Mouse (Mus musculus): ENCODE data around the gene Lrrn4cl. TPM values are rescaled to one million over a fixed set of nuclear protein-coding genes. Genes with fewer than 3 reads are reported as not detected.

The Lrrn4cl gene
- polyA plus RNA-seq, 1 experiment from 2014 or later, result 3.5 TPM

- WGBS, result 19% methylated on average over 15 of the region's 15 CpGs
- no peaks in the 10 kb centered on the region for H3K27me3 ChIP-seq
- ATAC-seq (ENCODE audit: insufficient number of reproducible peaks, low FRiP score, low TSS enrichment, low read depth), result no peak
Observed at GRCm38 (mm10) chr19:8838041-8838730, 12.4 kb upstream of the Lrrn4cl start.

GRCm38 (mm10) chr19:8839103-8839907, 11.3 kb upstream of the Lrrn4cl start, which contains the start of gene Gng3:
Gene Gng3, minus strand, starts transcription at chr19:8839194.
- H3K36me3 ChIP-seq, result peaks cover 14% of the 10 kb centered on the region
- H3K4me2 ChIP-seq (replicated peaks), result peak within 1 kb of the TSS; percentile 88
- 55% methylated on average over 11 of the region's 11 CpGs for WGBS
- no peaks in the 10 kb centered on the region for H3K9me3 ChIP-seq (replicated peaks)
- ATAC-seq (ENCODE audit: insufficient number of reproducible peaks, low FRiP score, low TSS enrichment, low read depth), result no peak
- peak within 1 kb of the TSS; percentile 98 for H3K27ac ChIP-seq (replicated peaks)
- no peaks in the 10 kb centered on the region for H3K27me3 ChIP-seq
- peaks cover 32% of the 10 kb centered on the region for H3K4me1 ChIP-seq
- H3K9ac ChIP-seq, result peak within 1 kb of the TSS; percentile 80
- H3K4me3 ChIP-seq (replicated peaks), result peak within 1 kb of the TSS; percentile 61

More at GRCm38 (mm10) chr19:8838041-8838730, 12.4 kb upstream of the Lrrn4cl start:
- Histone ChIP-seq H3K9ac (peak overlapping the region; percentile 80), H3K9me3 (replicated peaks) (no peaks in the 10 kb centered on the region), H3K4me2 (replicated peaks) (peak overlapping the region; percentile 88), H3K27ac (replicated peaks) (peak overlapping the region; percentile 98), H3K36me3 (peaks cover 25% of the 10 kb centered on the region), H3K4me1 (peaks cover 32% of the 10 kb centered on the region), H3K4me3 (replicated peaks) (peak overlapping the region; percentile 61)

DNA sequence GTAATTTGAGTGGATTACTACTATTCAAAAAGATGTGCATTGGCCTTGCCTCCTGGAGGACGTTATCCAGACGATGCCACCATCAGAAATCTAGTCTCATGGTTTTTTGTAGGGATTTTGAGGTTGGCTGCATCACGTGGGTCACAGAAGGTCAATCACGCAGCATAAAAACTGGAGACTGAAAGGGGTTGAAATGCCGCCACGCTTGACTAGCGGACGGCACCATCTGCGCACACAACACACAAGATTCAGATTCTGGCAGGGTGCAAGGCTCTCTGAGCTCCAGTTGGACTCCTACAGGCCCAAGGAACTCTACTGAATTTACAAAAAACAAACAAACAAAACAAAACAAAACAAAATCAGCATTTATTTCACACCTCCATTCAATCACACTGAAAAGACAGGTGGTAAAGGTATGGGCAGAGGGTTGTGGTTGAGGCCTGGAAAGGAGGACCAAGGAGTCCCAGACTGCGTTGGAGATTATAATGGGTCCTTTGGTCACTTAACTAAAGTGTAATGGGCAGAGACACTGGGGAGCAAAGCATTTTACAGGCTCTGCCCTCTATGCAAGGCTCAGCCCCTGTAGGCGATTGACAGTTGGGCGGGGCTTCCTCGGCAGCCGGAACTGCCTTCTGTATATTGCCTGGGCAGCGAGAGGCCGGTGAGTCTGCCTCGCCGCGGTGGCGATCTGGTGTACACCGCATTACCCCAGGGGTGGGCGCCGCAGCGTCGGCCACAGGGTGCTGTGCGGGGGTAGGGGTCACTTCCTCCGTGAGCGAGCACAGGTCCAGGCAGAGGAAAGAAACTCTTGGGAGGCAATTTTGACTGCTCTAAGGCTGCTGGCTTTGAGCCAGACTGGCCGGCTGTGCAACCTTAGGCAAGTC, 10.4 kb upstream of the Lrrn4cl start:
- peaks cover 32% of the 10 kb centered on the region for H3K4me1 ChIP-seq
- no peaks in the 10 kb centered on the region for H3K9me3 ChIP-seq (replicated peaks)
- H3K36me3 ChIP-seq, result peaks cover 6% of the 10 kb centered on the region
- peak overlapping the region; percentile 45 for H3K4me3 ChIP-seq (replicated peaks)
- H3K4me2 ChIP-seq (replicated peaks), result peak overlapping the region; percentile 73
- H3K27me3 ChIP-seq, result no peaks in the 10 kb centered on the region
- WGBS, result 24% methylated on average over 29 of the region's 29 CpGs
- ATAC-seq (ENCODE audit: insufficient number of reproducible peaks, low FRiP score, low TSS enrichment, low read depth), result peak; percentile 56
- H3K9ac ChIP-seq, result peak overlapping the region; percentile 54
- no peak overlapping the region for H3K27ac ChIP-seq (replicated peaks)

DNA sequence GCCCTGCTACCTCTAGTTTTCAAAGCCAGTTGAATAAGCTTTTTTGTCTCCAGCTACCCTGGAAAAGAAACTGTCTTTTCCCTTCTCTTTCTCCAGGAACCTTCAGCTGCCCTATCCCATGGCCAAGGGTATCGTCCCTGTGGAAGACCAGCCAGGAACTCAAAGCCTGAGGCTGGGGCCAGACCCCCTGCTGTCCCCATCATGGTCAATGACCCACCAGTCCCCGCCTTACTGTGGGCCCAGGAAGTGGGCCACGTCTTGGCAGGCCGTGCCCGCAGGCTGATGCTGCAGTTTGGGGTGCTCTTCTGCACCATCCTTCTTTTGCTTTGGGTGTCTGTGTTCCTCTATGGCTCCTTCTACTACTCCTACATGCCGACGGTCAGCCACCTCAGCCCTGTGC, 9.6 kb upstream of the Lrrn4cl start:
- peak overlapping the region; percentile 54 for H3K9ac ChIP-seq

GRCm38 (mm10) chr19:8842961-8843360, 7.6 kb upstream of the Lrrn4cl start:
- no peak overlapping the region for H3K9ac ChIP-seq
- H3K27ac ChIP-seq (replicated peaks), result no peak overlapping the region
- 83% methylated on average over 6 of the region's 6 CpGs for WGBS
- no peak overlapping the region for H3K4me2 ChIP-seq (replicated peaks)
- no peaks in the 10 kb centered on the region for H3K27me3 ChIP-seq
- no peak for ATAC-seq (ENCODE audit: insufficient number of reproducible peaks, low FRiP score, low TSS enrichment, low read depth)
- H3K4me3 ChIP-seq (replicated peaks), result no peak overlapping the region
- H3K36me3 ChIP-seq, result peaks cover 23% of the 10 kb centered on the region
- peaks cover 31% of the 10 kb centered on the region for H3K4me1 ChIP-seq
- H3K9me3 ChIP-seq (replicated peaks), result no peaks in the 10 kb centered on the region

More for the DNA sequence above, 9.6 kb upstream of the Lrrn4cl start:
- peak overlapping the region; percentile 45 for H3K4me3 ChIP-seq (replicated peaks)
- 93% methylated on average over 7 of the region's 7 CpGs for WGBS
- no peak overlapping the region for H3K27ac ChIP-seq (replicated peaks)
- H3K36me3 ChIP-seq, result peaks cover 4% of the 10 kb centered on the region
- peak overlapping the region; percentile 73 for H3K4me2 ChIP-seq (replicated peaks)
- ATAC-seq (ENCODE audit: insufficient number of reproducible peaks, low FRiP score, low TSS enrichment, low read depth), result no peak
- no peaks in the 10 kb centered on the region for H3K27me3 ChIP-seq
- no peaks in the 10 kb centered on the region for H3K9me3 ChIP-seq (replicated peaks)
- peaks cover 32% of the 10 kb centered on the region for H3K4me1 ChIP-seq

- no peak overlapping the region for H3K4me2 ChIP-seq (replicated peaks)
- no peaks in the 10 kb centered on the region for H3K27me3 ChIP-seq
- H3K9me3 ChIP-seq (replicated peaks), result no peaks in the 10 kb centered on the region
- H3K36me3 ChIP-seq, result peaks cover 28% of the 10 kb centered on the region
- H3K9ac ChIP-seq, result no peak overlapping the region
- H3K4me1 ChIP-seq, result peaks cover 16% of the 10 kb centered on the region
- peak overlapping the region; percentile 56; the same call in 1 of the 2 replicates for H3K27ac ChIP-seq (replicated peaks)
- no peak for ATAC-seq (ENCODE audit: insufficient number of reproducible peaks, low FRiP score, low TSS enrichment, low read depth)
- WGBS, result 48% methylated on average over 5 of the region's 5 CpGs
- H3K4me3 ChIP-seq (replicated peaks), result no peak overlapping the region
Observed at GRCm38 (mm10) chr19:8844371-8845129, 6.0 kb upstream of the Lrrn4cl start.

GRCm38 (mm10) chr19:8848356-8848755, 2.2 kb upstream of the Lrrn4cl start:
- H3K27ac ChIP-seq (replicated peaks), result no peak overlapping the region
- no peak overlapping the region for H3K9ac ChIP-seq
- H3K9me3 ChIP-seq (replicated peaks), result no peaks in the 10 kb centered on the region
- H3K36me3 ChIP-seq, result peaks cover 28% of the 10 kb centered on the region
- H3K4me3 ChIP-seq (replicated peaks), result no peak overlapping the region
- H3K4me2 ChIP-seq (replicated peaks), result no peak overlapping the region
- WGBS, result 70% methylated on average over 5 of the region's 5 CpGs
- ATAC-seq (ENCODE audit: insufficient number of reproducible peaks, low FRiP score, low TSS enrichment, low read depth), result no peak
- no peaks in the 10 kb centered on the region for H3K27me3 ChIP-seq
- H3K4me1 ChIP-seq, result peaks cover 11% of the 10 kb centered on the region

DNA sequence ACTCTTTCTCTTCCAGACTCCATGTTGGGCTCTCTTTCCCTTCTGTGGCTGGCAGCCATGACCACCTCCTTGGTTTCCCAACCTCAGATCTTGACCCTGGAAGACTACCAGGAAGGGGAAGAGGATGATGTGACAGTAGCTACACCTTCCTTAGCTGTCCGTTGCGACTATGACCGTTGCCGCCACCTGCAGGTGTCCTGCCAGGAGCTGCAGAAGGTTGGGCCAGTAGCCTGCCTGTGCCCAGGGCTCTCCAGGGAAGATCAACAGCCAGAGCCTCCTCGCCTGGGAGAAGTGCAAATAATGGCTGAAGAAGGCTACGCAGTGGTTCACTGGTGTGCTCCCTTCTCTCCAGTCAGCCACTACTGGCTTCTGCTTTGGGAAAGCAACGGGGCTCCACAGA, 1.1 kb downstream of the Lrrn4cl start:
- no peak for ATAC-seq (ENCODE audit: insufficient number of reproducible peaks, low FRiP score, low TSS enrichment, low read depth)
- H3K9ac ChIP-seq, result no peak overlapping the region
- WGBS, result 65% methylated on average over 7 of the region's 7 CpGs

GRCm38 (mm10) chr19:8852236-8852928, 1.8 kb downstream of the Lrrn4cl start:
- no peak overlapping the region for H3K9ac ChIP-seq

More for the DNA sequence above, 1.1 kb downstream of the Lrrn4cl start:
- H3K36me3 ChIP-seq, result peaks cover 18% of the 10 kb centered on the region
- H3K4me2 ChIP-seq (replicated peaks), result no peak overlapping the region
- no peaks in the 10 kb centered on the region for H3K27me3 ChIP-seq
- H3K27ac ChIP-seq (replicated peaks), result no peak overlapping the region
- no peaks in the 10 kb centered on the region for H3K9me3 ChIP-seq (replicated peaks)
- H3K4me3 ChIP-seq (replicated peaks), result no peak overlapping the region
- H3K4me1 ChIP-seq, result peaks cover 11% of the 10 kb centered on the region

GRCm38 (mm10) chr19:8853117-8853516, 2.5 kb downstream of the Lrrn4cl start:
- no peaks in the 10 kb centered on the region for H3K9me3 ChIP-seq (replicated peaks)
- H3K4me2 ChIP-seq (replicated peaks), result no peak overlapping the region
- H3K36me3 ChIP-seq, result peaks cover 5% of the 10 kb centered on the region; the same call in 1 of the 2 replicates
- H3K9ac ChIP-seq, result no peak overlapping the region
- H3K27me3 ChIP-seq, result no peaks in the 10 kb centered on the region
- 71% methylated on average over 3 of the region's 3 CpGs for WGBS
- H3K4me1 ChIP-seq, result peaks cover 11% of the 10 kb centered on the region
- no peak overlapping the region for H3K27ac ChIP-seq (replicated peaks)
- ATAC-seq (ENCODE audit: insufficient number of reproducible peaks, low FRiP score, low TSS enrichment, low read depth), result no peak
- H3K4me3 ChIP-seq (replicated peaks), result no peak overlapping the region

More at GRCm38 (mm10) chr19:8852236-8852928, 1.8 kb downstream of the Lrrn4cl start:
- Histone ChIP-seq H3K9me3 (replicated peaks) (no peaks in the 10 kb centered on the region), H3K36me3 (peaks cover 10% of the 10 kb centered on the region), H3K4me1 (peaks cover 11% of the 10 kb centered on the region), H3K27me3 (no peaks in the 10 kb centered on the region), H3K4me3 (replicated peaks) (no peak overlapping the region), H3K4me2 (replicated peaks) (no peak overlapping the region), H3K27ac (replicated peaks) (no peak overlapping the region)
- WGBS, result 56% methylated on average over 10 of the region's 10 CpGs
- ATAC-seq (ENCODE audit: insufficient number of reproducible peaks, low FRiP score, low TSS enrichment, low read depth), result no peak
